Mouse (Mus musculus) liver, embryonic 15.5 days (tissue): ENCODE measurements around the gene Tdo2. TPM values are rescaled to one million over a fixed set of nuclear protein-coding genes. Genes with fewer than 3 reads are reported as not detected.

ENCODE experiments used
- ATAC-seq: fragments of 200-750 bp; cut with Nextera tagmentation; 2 replicates; pipeline ENCODE4 v1.8.0; 2017; ENCODE audit warnings: moderate number of reproducible peaks, mild to moderate bottlenecking, moderate library complexity; ENCODE audit not compliant: insufficient read depth
- H3K27ac ChIP-seq: fragments of 300-500 bp; sonication (generic); replicated peaks from 2 replicates; pipeline ENCODE4 v1.5.1; 2015; ENCODE audit warnings: mild to moderate bottlenecking, inconsistent platforms
- H3K27me3 ChIP-seq: fragments of 300-500 bp; sonication (generic); 2 replicates; pipeline ENCODE4 v1.6.1; 2015; ENCODE audit warnings: mild to moderate bottlenecking, inconsistent platforms
- H3K36me3 ChIP-seq: fragments of 300-500 bp; sonication (generic); replicated peaks from 2 replicates; pipeline ENCODE4 v1.6.1; 2015; ENCODE audit warnings: moderate library complexity, mild to moderate bottlenecking, inconsistent platforms
- H3K4me1 ChIP-seq: fragments of 300-500 bp; sonication (generic); replicated peaks from 2 replicates; pipeline ENCODE4 v1.6.1; 2015; ENCODE audit warnings: inconsistent platforms
- H3K4me2 ChIP-seq: fragments of 300-500 bp; sonication (generic); 2 replicates; pipeline ENCODE4 v1.6.1; 2015; ENCODE audit warnings: moderate library complexity, mild to moderate bottlenecking, inconsistent platforms
- H3K4me3 ChIP-seq: fragments of 300-500 bp; sonication (generic); replicated peaks from 2 replicates; pipeline ENCODE4 v1.5.1; 2015; ENCODE audit warnings: mild to moderate bottlenecking, inconsistent platforms
- H3K9ac ChIP-seq: fragments of 300-500 bp; sonication (generic); 2 replicates; pipeline ENCODE4 v1.6.1; 2015; ENCODE audit warnings: moderate library complexity, mild to moderate bottlenecking, inconsistent platforms
- H3K9me3 ChIP-seq: fragments of 300-500 bp; sonication (generic); replicated peaks from 2 replicates; pipeline ENCODE4 v1.6.1; 2016; ENCODE audit warnings: inconsistent platforms
- WGBS: fragments of 180-500 bp; shearing (Covaris S2); methylation state at CpG from one replicate; pipeline ENCODE4 v1.1.7; 2015; ENCODE audit warnings: mixed read lengths; ENCODE audit not compliant: insufficient replicate concordance; 5-methylcytosine and 5-hydroxymethylcytosine counted together
- polyA plus RNA-seq: library from polyadenylated mRNA; unstranded; fragments of >200 nt; fragmentation: Nextera tagmentation; extraction: Ambion mirVana; gene quantifications from 2 replicates; pipeline ENCODE4 v1.2.1, GENCODE M21; 2015

Gene Tdo2
- polyA plus RNA-seq, 1 experiment from 2014 or later: not detected

GRCm38 (mm10) chr3:81918215-81918614, 57.8 kb downstream of the Tdo2 start:
- no peak for ATAC-seq
- Histone ChIP-seq H3K4me2 (no peak overlapping the region), H3K9me3 (no peaks in the 10 kb centered on the region)

GRCm38 (mm10) chr3:81917354-81917935, 58.6 kb downstream of the Tdo2 start:
- Histone ChIP-seq H3K27me3 (no peaks in the 10 kb centered on the region), H3K4me3 (no peak overlapping the region), H3K9me3 (no peaks in the 10 kb centered on the region), H3K27ac (no peak overlapping the region), H3K9ac (no peak overlapping the region), H3K4me2 (no peak overlapping the region), H3K4me1 (no peaks in the 10 kb centered on the region), H3K36me3 (no peaks in the 10 kb centered on the region)
- ATAC-seq: no peak
- 61% methylated on average over 3 of the region's 3 CpGs for WGBS

More at GRCm38 (mm10) chr3:81918215-81918614, 57.8 kb downstream of the Tdo2 start:
- H3K27me3 ChIP-seq: no peaks in the 10 kb centered on the region
- no peaks in the 10 kb centered on the region for H3K4me1 ChIP-seq
- H3K27ac ChIP-seq: no peak overlapping the region
- no peak overlapping the region for H3K9ac ChIP-seq
- no peak overlapping the region for H3K4me3 ChIP-seq
- 61% methylated on average over 8 of the region's 8 CpGs for WGBS
- no peaks in the 10 kb centered on the region for H3K36me3 ChIP-seq

- H3K4me3 ChIP-seq: no peak overlapping the region
Measured at GRCm38 (mm10) chr3:81916030-81916686, 59.8 kb downstream of the Tdo2 start.

GRCm38 (mm10) chr3:81910286-81911036, 65.5 kb downstream of the Tdo2 start:
- H3K9ac ChIP-seq: no peak overlapping the region

More at GRCm38 (mm10) chr3:81916030-81916686, 59.8 kb downstream of the Tdo2 start:
- no peaks in the 10 kb centered on the region for H3K4me1 ChIP-seq
- no peaks in the 10 kb centered on the region for H3K36me3 ChIP-seq
- no peak overlapping the region for H3K4me2 ChIP-seq
- H3K9me3 ChIP-seq: no peaks in the 10 kb centered on the region
- no peak for ATAC-seq
- H3K27me3 ChIP-seq: no peaks in the 10 kb centered on the region
- H3K9ac ChIP-seq: no peak overlapping the region
- 73% methylated on average over 5 of the region's 5 CpGs for WGBS
- H3K27ac ChIP-seq: no peak overlapping the region

More at GRCm38 (mm10) chr3:81910286-81911036, 65.5 kb downstream of the Tdo2 start:
- Histone ChIP-seq H3K4me2 (no peak overlapping the region), H3K4me3 (no peak overlapping the region), H3K4me1 (no peaks in the 10 kb centered on the region), H3K27ac (no peak overlapping the region), H3K36me3 (no peaks in the 10 kb centered on the region), H3K9me3 (no peaks in the 10 kb centered on the region), H3K27me3 (no peaks in the 10 kb centered on the region)
- 61% methylated on average over 6 of the region's 6 CpGs for WGBS
- ATAC-seq: no peak

Other genes starting within 250 kb of the Tdo2 start
- gene Ctso, start 43.6 kb downstream of the Tdo2 start, polyA plus RNA-seq: 6.3 and 6.6 TPM in 2 replicates
- not detected in 2 replicates for gene Asic5, start 6.1 kb upstream of the Tdo2 start, polyA plus RNA-seq
- gene Gucy1b1, start 98.5 kb upstream of the Tdo2 start, polyA plus RNA-seq: 6.4 and 6.7 TPM in 2 replicates
- gene Gucy1a1, start 169.6 kb upstream of the Tdo2 start, polyA plus RNA-seq: 4.8 and 5.0 TPM in 2 replicates